Mouse (Mus musculus) heart, adult 8-10 months (tissue): Measurements from ENCODE around the gene Becn1. TPM values are rescaled to one million over a fixed set of nuclear protein-coding genes. Genes with fewer than 3 reads are reported as not detected.

ENCODE experiments used
- DNase-seq: peaks from one replicate; pipeline ENCODE4 v3.0.0; 2022; ENCODE audit warnings: low spot score
- total RNA-seq, 4 experiments: library from RNA; stranded (reverse); gene quantifications; 2 replicates each; pipeline ENCODE4 v1.2.4; 2022

The Becn1 gene
- total RNA-seq, 4 experiments from 2014 or later, result 78.6 to 116 (median 100) TPM

DNA sequence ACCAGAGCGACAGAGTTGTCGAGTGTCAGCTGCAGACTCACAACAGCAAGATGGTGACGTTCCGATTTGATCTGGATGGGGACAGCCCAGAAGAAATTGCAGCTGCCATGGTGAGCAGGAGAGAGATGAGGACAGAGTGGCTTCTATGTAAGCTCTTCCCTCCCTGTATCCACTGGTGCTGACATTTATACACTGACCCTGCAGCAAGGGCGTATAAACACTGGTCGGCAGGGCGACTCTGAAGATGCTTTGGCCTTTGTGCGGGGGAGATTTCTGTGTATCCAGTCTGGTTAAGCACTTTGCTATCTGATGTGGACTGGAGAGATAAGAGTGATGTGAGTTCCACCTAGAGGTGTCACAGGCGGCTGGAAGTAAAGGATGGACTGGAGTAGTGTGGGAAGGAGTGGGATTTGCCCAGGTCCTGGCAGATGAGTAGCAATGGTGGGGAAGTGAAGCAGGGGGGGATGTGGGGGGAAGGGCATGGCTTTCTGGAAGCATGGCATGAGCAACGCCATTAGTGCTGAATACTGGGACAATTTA is 32.4 kb downstream of the Becn1 start:
- DNase-seq, result no peak

DNA sequence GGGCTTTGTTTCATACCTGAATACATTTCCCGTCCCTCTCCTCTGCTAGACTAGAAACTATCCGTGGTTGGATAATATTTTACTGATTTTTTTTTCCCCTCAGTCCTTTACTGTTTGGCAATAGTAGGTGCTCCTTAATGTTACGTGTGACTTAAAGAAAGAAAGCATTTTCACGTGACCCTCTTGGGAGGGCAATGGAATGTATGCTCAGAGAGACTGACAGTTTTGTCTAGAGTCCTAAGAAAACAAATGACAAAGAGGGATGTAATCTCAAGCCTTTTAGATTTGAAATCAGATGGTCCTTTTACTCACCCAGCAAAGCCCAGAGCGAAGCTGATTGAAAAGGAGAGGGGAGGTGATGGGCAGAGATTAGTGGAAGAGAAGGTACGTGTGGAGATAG is 36.2 kb downstream of the Becn1 start:
- no peak for DNase-seq

- DNase-seq, result no peak
Observed at GRCm38 (mm10) chr11:101264954-101265471, 37.1 kb downstream of the Becn1 start.

DNA sequence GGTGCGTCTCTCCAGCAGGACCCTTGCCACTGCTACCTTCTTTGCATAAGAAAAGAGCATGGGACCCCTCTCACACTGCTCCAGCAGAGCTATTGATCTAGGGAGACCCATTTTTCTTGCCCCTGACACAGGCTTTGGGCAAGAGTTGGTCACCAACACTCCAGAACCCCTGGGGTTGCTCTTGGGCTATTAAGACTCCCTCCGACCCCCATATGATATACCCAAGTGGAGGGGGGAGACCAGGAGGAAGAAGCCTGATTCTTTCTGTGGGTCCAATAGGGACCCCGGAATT is 38.2 kb downstream of the Becn1 start:
- no peak for DNase-seq

GRCm38 (mm10) chr11:101263138-101263988 is 38.7 kb downstream of the Becn1 start:
- DNase-seq, result no peak

- no peak for DNase-seq
Observed at GRCm38 (mm10) chr11:101262272-101262967, 39.7 kb downstream of the Becn1 start.

GRCm38 (mm10) chr11:101260826-101261380 is 41.2 kb downstream of the Becn1 start:
- no peak for DNase-seq

GRCm38 (mm10) chr11:101259948-101260825 is 41.9 kb downstream of the Becn1 start, which contains the start of gene Wnk4:
Wnk4 (plus strand) TSS chr11:101260567.
- DNase-seq, result peak; percentile 33

GRCm38 (mm10) chr11:101259261-101259712 is 42.8 kb downstream of the Becn1 start:
- no peak for DNase-seq

GRCm38 (mm10) chr11:101255826-101256775 is 46.0 kb downstream of the Becn1 start:
- peak; percentile 63 for DNase-seq

- DNase-seq, result peak; percentile 85
Observed at GRCm38 (mm10) chr11:101253613-101254389, 48.3 kb downstream of the Becn1 start, which contains the start of gene Vps25. Vps25 (plus strand) TSS chr11:101253707.

GRCm38 (mm10) chr11:101252941-101253340 is 49.1 kb downstream of the Becn1 start:
- DNase-seq, result peak; percentile 27

GRCm38 (mm10) chr11:101251031-101251430 is 51.1 kb downstream of the Becn1 start:
- no peak for DNase-seq

DNA sequence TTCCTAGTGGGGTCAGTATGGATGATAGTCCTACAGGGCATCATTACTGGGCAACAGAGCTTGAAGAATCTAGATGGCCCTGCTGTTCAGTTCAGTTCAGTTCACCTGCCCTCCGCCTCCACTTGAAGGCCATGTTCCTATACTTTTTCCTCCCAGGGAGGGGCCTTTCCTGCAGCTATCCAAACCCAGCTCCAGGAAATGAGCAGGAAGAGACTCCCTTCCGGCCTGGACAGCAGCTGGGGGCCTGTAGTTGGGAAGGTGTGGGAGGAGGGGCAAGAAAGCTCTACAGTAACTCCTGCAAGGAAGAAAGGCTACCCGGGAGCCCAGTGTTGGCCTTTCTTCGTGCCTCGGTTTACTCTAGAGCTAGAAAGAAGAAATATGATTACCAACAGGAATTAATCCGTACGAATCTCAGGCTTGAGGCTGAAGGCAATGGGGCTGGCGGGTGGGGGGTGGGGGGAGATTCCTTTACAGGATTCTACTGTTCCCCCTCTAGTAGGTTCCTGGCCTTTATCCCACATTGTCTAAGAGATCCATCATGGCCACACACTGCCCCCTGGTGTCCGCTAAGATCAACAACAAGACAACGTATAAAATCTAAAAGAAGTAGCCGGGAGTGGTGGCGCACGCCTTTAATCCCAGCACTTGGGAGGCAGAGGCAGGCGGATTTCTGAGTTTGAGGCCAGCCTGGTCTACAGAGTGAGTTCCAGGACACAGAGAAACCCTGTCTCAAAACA is 53.7 kb downstream of the Becn1 start:
- peak; percentile 82 for DNase-seq

- no peak for DNase-seq
Observed at GRCm38 (mm10) chr11:101247521-101248030, 54.5 kb downstream of the Becn1 start.

DNA sequence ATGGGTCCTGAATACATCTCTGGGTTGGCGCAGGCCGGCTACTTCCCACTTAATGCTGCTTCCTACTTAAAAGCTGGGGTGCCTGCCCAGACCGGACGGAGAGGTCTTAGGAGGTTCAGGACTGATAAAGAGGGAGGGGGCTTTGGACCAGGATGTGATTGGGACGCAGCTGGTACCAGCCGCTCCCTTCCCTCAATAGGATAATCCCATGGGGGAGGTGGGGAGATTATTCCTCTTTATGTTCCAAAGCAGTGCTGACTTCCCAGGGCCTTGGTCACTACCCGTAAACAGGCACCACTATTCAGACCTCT is 55.4 kb downstream of the Becn1 start:
- peak; percentile 39 for DNase-seq

DNA sequence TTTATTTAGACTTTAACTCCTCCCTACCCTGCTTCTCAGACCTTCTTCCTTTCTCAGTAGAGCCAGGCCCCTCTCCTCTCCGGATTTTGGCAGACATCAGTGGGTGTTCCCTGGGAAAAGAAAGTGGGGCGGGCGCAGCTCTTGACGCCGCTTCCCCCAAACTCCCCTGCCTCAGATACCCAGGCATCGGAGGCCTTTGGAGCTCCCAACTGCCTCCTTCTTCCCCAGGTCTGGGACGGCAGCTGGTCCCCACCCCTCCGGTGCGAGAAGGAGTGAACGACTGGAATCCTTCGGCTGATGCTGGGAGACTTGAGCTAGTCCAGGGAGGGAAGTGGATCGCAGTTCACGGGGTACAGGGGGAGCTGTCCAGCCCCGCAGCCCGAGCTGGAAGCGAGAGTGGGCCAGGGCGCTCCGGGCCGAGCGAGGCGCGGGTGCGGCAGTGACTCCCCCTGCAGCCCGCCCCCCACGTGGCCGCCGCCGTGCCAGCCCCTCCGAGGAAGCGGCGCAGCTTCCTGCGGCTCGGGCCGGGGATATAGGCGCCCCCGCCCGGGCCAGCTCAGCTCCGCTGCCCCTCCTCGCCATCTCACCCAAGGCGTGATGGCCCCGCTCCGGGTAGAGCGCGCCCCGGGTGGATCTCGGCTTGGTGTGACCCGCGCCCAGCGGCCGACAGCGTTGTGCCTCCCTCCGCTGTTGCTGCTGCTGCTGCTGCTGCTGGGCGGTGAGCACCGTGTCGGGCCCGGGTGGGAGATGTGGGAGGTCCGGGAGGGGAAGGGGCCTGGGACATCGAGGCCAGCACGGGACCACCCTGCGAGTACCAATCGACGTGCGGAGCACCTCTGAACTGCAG is 56.0 kb downstream of the Becn1 start, which contains the start of gene Ramp2:
TSS of gene Ramp2 (plus strand) at position 174 of the 847 bp plus-strand sequence.
- DNase-seq, result peak; percentile 72
